Mouse (Mus musculus): ENCODE measurements around the gene Thy1. TPM values are rescaled to one million over a fixed set of nuclear protein-coding genes. Genes with fewer than 3 reads are reported as not detected.
A peak's percentile ranks its signal among the peaks of the same experiment; 100 is the strongest.

Thy1 gene
- total RNA-seq (2021) = 100 to 1,000 TPM; 130 to 177 TPM

- peak; percentile 63 for DNase-seq
- intact Hi-C loops (cut with DNase I) = loop anchor here (2.0 to 5.0 kb wide), 2 partner anchors 24 to 56 kb away; partner anchors contain the start of gene Usp2
Observed at GRCm38 (mm10) chr9:44042836-44043707, at the start of gene Thy1. Thy1 (plus strand) TSS chr9:44043384.

- intact Hi-C loops (cut with DNase I) = no loop called here
- DNase-seq = no peak
Observed at GRCm38 (mm10) chr9:43997681-43998080, 45.5 kb upstream of the Thy1 start.

- no peak for DNase-seq
- intact Hi-C loops (cut with DNase I) = no loop called here
Observed at GRCm38 (mm10) chr9:43998851-43999250, 44.3 kb upstream of the Thy1 start.

- intact Hi-C loops (cut with DNase I) = no loop called here
- DNase-seq = no peak
Observed at GRCm38 (mm10) chr9:44004362-44004761, 38.8 kb upstream of the Thy1 start.

- intact Hi-C loops (cut with DNase I) = no loop called here
Observed at GRCm38 (mm10) chr9:44005305-44005704, 37.9 kb upstream of the Thy1 start.

GRCm38 (mm10) chr9:44007323-44007722 lies 35.9 kb upstream of the Thy1 start:
- no peak for DNase-seq
- intact Hi-C loops (cut with DNase I) = no loop called here

More at GRCm38 (mm10) chr9:44005305-44005704, 37.9 kb upstream of the Thy1 start:
- DNase-seq = no peak

GRCm38 (mm10) chr9:44007991-44008390 lies 35.2 kb upstream of the Thy1 start:
- DNase-seq = no peak
- intact Hi-C loops (cut with DNase I) = no loop called here

- DNase-seq = no peak
- intact Hi-C loops (cut with DNase I) = no loop called here
Observed at GRCm38 (mm10) chr9:44010900-44011299, 32.3 kb upstream of the Thy1 start.

- intact Hi-C loops (cut with DNase I) = no loop called here
- DNase-seq = no peak
Observed at GRCm38 (mm10) chr9:44011668-44012067, 31.5 kb upstream of the Thy1 start.

GRCm38 (mm10) chr9:44012164-44012563 lies 31.0 kb upstream of the Thy1 start:
- intact Hi-C loops (cut with DNase I) = no loop called here
- no peak for DNase-seq

GRCm38 (mm10) chr9:44012761-44013301 lies 30.4 kb upstream of the Thy1 start:
- intact Hi-C loops (cut with DNase I) = no loop called here
- DNase-seq = peak; percentile 25

- intact Hi-C loops (cut with DNase I) = no loop called here
- DNase-seq = no peak
Observed at GRCm38 (mm10) chr9:44013781-44014180, 29.4 kb upstream of the Thy1 start.

GRCm38 (mm10) chr9:44016304-44016703 lies 26.9 kb upstream of the Thy1 start:
- intact Hi-C loops (cut with DNase I) = no loop called here
- peak; percentile 65 for DNase-seq

GRCm38 (mm10) chr9:44017846-44018245 lies 25.3 kb upstream of the Thy1 start:
- no peak for DNase-seq

GRCm38 (mm10) chr9:44020001-44020400 lies 23.2 kb upstream of the Thy1 start:
- DNase-seq = no peak
- intact Hi-C loops (cut with DNase I) = no loop called here

More at GRCm38 (mm10) chr9:44017846-44018245, 25.3 kb upstream of the Thy1 start:
- intact Hi-C loops (cut with DNase I) = no loop called here

GRCm38 (mm10) chr9:44022100-44022847 lies 20.9 kb upstream of the Thy1 start:
- intact Hi-C loops (cut with DNase I) = no loop called here
- DNase-seq = no peak

- intact Hi-C loops (cut with DNase I) = no loop called here
Observed at GRCm38 (mm10) chr9:44024096-44024495, 19.1 kb upstream of the Thy1 start.

GRCm38 (mm10) chr9:44029580-44030236 lies 13.5 kb upstream of the Thy1 start:
- intact Hi-C loops (cut with DNase I) = no loop called here
- no peak for DNase-seq

More at GRCm38 (mm10) chr9:44024096-44024495, 19.1 kb upstream of the Thy1 start:
- no peak for DNase-seq

GRCm38 (mm10) chr9:44030646-44031045 lies 12.5 kb upstream of the Thy1 start:
- intact Hi-C loops (cut with DNase I) = no loop called here

GRCm38 (mm10) chr9:44031079-44031478 lies 12.1 kb upstream of the Thy1 start:
- no peak for DNase-seq
- intact Hi-C loops (cut with DNase I) = no loop called here

More at GRCm38 (mm10) chr9:44030646-44031045, 12.5 kb upstream of the Thy1 start:
- no peak for DNase-seq

- no peak for DNase-seq
- intact Hi-C loops (cut with DNase I) = no loop called here
Observed at GRCm38 (mm10) chr9:44031946-44032345, 11.2 kb upstream of the Thy1 start.

Measured in left cerebral cortex, postnatal 4 days (tissue).